Mouse (Mus musculus): ENCODE results near the gene Vmn1r207-ps. TPM values are rescaled to one million over a fixed set of nuclear protein-coding genes. Genes with fewer than 3 reads are reported as not detected.
A peak's percentile ranks its signal among the peaks of the same experiment; 100 is the strongest.
"Not testable (repeated sequence)": the region's sequence is repeated elsewhere in the genome, so short reads cannot be mapped to it uniquely, and the experiment has no call there.

Vmn1r207-ps gene
- polyA plus RNA-seq (2014; fragmentation: Nextera tagmentation; extraction: Ambion mirVana) = not detected in 2 replicates

DNA sequence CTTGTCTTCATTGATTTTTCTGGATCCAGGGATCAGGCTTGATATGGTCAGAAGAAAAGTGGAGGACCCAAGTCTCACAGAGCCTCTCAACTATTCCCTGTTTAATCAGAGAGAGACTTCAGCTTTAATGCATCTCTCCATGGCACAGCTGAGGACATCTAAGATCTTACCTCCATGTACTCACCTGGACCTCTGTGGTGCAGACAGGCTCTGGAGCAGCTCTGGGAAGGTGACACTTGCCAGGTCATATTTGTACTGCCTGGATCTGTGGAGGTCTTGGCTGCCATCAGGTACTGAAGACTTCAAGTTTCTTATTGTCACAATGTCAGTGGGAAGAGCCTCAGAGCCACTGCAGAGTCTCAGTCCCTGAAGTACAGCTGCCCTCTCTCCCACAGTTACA is at the start of gene Vmn1r207-ps:
Gene Vmn1r207-ps, minus strand, starts transcription at position 101 of the 400 bp plus-strand sequence.
- H3K36me3 ChIP-seq (replicated peaks; ENCODE audit: control insufficient read depth, insufficient read depth, low read depth, low read length); H3K9me3 ChIP-seq (replicated peaks; ENCODE audit: control insufficient read depth, low read length); DNase-seq (ENCODE audit: low spot score); ATAC-seq (replicated peaks; ENCODE audit: insufficient number of reproducible peaks, low FRiP score, low TSS enrichment, low read depth); H3K9ac ChIP-seq (replicated peaks; ENCODE audit: low read length); H3K27ac ChIP-seq (replicated peaks; ENCODE audit: low read depth, low read length); H3K4me1 ChIP-seq (ENCODE audit: control insufficient read depth, insufficient read depth, low read length); H3K27me3 ChIP-seq (ENCODE audit: control insufficient read depth, insufficient read depth, low read length); H3K4me3 ChIP-seq (ENCODE audit: low read depth, low read length); H3K4me2 ChIP-seq (ENCODE audit: low read depth, low read length): not testable (repeated sequence)

DNA sequence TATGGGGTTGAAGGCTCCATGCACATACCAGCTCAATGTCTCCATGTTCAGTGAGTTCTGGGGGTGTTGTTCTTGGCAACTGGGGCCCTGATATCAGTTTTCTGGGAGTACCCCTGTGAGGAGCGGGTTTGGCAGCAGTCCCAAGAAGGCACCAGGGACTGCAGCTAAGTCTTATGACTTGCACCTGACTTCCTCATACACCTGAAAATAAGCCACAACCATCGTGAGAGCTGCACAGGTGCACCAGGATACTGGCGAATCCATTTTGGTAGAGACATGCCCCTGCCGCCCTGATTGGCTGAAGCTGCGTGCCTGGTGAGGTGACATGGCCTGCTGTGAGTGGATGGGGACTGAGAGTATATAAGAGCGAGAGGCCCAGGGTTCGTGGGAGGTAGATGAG is 47.9 kb upstream of the Vmn1r207-ps start, which contains the start of gene Vmn1r208:
Gene Vmn1r208, minus strand, starts transcription at position 101 of the 400 bp plus-strand sequence.
- H3K9me3 ChIP-seq (replicated peaks; ENCODE audit: control insufficient read depth, low read length); H3K4me1 ChIP-seq (ENCODE audit: control insufficient read depth, insufficient read depth, low read length); H3K36me3 ChIP-seq (replicated peaks; ENCODE audit: control insufficient read depth, insufficient read depth, low read depth, low read length); ATAC-seq (replicated peaks; ENCODE audit: insufficient number of reproducible peaks, low FRiP score, low TSS enrichment, low read depth); H3K9ac ChIP-seq (replicated peaks; ENCODE audit: low read length); H3K4me3 ChIP-seq (ENCODE audit: low read depth, low read length); H3K27me3 ChIP-seq (ENCODE audit: control insufficient read depth, insufficient read depth, low read length); H3K27ac ChIP-seq (replicated peaks; ENCODE audit: low read depth, low read length); DNase-seq (ENCODE audit: low spot score); H3K4me2 ChIP-seq (ENCODE audit: low read depth, low read length): not testable (repeated sequence)
- no CpG with 5 or more reads among the region's 7 CpGs for WGBS

- not testable (repeated sequence) for ATAC-seq (replicated peaks; ENCODE audit: insufficient number of reproducible peaks, low FRiP score, low TSS enrichment, low read depth); H3K9me3 ChIP-seq (replicated peaks; ENCODE audit: control insufficient read depth, low read length); DNase-seq (ENCODE audit: low spot score); H3K36me3 ChIP-seq (replicated peaks; ENCODE audit: control insufficient read depth, insufficient read depth, low read depth, low read length); H3K9ac ChIP-seq (replicated peaks; ENCODE audit: low read length); H3K4me3 ChIP-seq (ENCODE audit: low read depth, low read length); H3K4me1 ChIP-seq (ENCODE audit: control insufficient read depth, insufficient read depth, low read length); H3K27ac ChIP-seq (replicated peaks; ENCODE audit: low read depth, low read length); H3K27me3 ChIP-seq (ENCODE audit: control insufficient read depth, insufficient read depth, low read length); H3K4me2 ChIP-seq (ENCODE audit: low read depth, low read length)
- 57% methylated on average over 1 of the region's 2 CpGs for WGBS
Observed at GRCm38 (mm10) chr13:22771592-22771991, 42.2 kb upstream of the Vmn1r207-ps start.

- Histone ChIP-seq H3K9ac (replicated peaks; ENCODE audit: low read length) (no peak overlapping the region), H3K9me3 (replicated peaks; ENCODE audit: control insufficient read depth, low read length) (no peaks in the 10 kb centered on the region), H3K4me2 (ENCODE audit: low read depth, low read length) (no peak overlapping the region), H3K4me3 (ENCODE audit: low read depth, low read length) (no peak overlapping the region), H3K36me3 (replicated peaks; ENCODE audit: control insufficient read depth, insufficient read depth, low read depth, low read length) (no peaks in the 10 kb centered on the region), H3K27ac (replicated peaks; ENCODE audit: low read depth, low read length) (no peak overlapping the region), H3K27me3 (ENCODE audit: control insufficient read depth, insufficient read depth, low read length) (no peaks in the 10 kb centered on the region), H3K4me1 (ENCODE audit: control insufficient read depth, insufficient read depth, low read length) (no peaks in the 10 kb centered on the region)
- ATAC-seq (replicated peaks; ENCODE audit: insufficient number of reproducible peaks, low FRiP score, low TSS enrichment, low read depth) (no peak), DNase-seq (ENCODE audit: low spot score) (peak; percentile 7)
Observed at GRCm38 (mm10) chr13:22747524-22747923, 18.1 kb upstream of the Vmn1r207-ps start.

DNA sequence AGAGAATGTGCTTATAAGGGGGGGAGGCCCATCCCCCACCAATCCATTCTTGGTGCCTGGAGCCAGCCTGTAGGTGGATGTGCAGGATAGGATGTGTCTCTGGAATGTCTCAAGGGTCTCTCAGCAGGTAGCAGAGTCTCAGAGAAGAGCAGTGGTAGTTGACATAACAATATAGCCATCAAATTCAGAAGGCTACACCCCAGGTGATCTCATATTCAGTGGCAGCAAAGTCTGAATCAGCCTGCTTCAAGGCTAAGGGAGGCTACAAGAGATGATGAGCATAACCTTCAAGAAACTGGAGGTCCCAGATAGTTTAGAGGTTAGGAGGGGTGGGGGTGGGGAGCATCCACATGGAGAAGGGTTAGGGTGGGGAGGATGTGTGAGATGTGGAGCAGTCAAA is 22.5 kb downstream of the Vmn1r207-ps start:
- not testable (repeated sequence) for H3K4me1 ChIP-seq (ENCODE audit: control insufficient read depth, insufficient read depth, low read length); H3K4me2 ChIP-seq (ENCODE audit: low read depth, low read length); H3K9ac ChIP-seq (replicated peaks; ENCODE audit: low read length); H3K27ac ChIP-seq (replicated peaks; ENCODE audit: low read depth, low read length); H3K27me3 ChIP-seq (ENCODE audit: control insufficient read depth, insufficient read depth, low read length); H3K4me3 ChIP-seq (ENCODE audit: low read depth, low read length); H3K36me3 ChIP-seq (replicated peaks; ENCODE audit: control insufficient read depth, insufficient read depth, low read depth, low read length); H3K9me3 ChIP-seq (replicated peaks; ENCODE audit: control insufficient read depth, low read length); DNase-seq (ENCODE audit: low spot score); ATAC-seq (replicated peaks; ENCODE audit: insufficient number of reproducible peaks, low FRiP score, low TSS enrichment, low read depth)

DNA sequence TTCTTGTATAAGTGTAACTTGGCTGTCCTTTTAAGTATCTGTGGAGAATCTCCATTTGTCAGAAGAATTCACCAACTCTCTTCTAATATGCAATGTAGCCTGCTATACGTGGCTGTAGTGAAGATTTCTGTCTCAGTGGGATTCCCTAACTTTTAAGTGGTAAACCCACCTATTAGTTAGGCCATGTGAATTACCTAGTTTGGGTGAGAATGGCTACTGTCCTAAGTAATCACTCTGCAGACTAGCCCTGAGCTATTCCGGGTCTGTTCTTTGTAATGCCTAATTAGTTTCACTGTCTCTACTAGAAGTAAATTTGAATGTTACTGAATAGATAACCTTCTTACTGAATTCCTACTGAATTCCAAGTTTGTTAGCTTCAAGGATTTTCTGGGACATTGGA is 26.5 kb downstream of the Vmn1r207-ps start:
- H3K9ac ChIP-seq (replicated peaks; ENCODE audit: low read length); H3K27ac ChIP-seq (replicated peaks; ENCODE audit: low read depth, low read length); H3K4me2 ChIP-seq (ENCODE audit: low read depth, low read length); H3K36me3 ChIP-seq (replicated peaks; ENCODE audit: control insufficient read depth, insufficient read depth, low read depth, low read length); H3K27me3 ChIP-seq (ENCODE audit: control insufficient read depth, insufficient read depth, low read length); H3K9me3 ChIP-seq (replicated peaks; ENCODE audit: control insufficient read depth, low read length); ATAC-seq (replicated peaks; ENCODE audit: insufficient number of reproducible peaks, low FRiP score, low TSS enrichment, low read depth); DNase-seq (ENCODE audit: low spot score); H3K4me1 ChIP-seq (ENCODE audit: control insufficient read depth, insufficient read depth, low read length); H3K4me3 ChIP-seq (ENCODE audit: low read depth, low read length): not testable (repeated sequence)
- 33% methylated on average over 2 of the region's 2 CpGs for WGBS

Other genes with a start within 250 kb of the Vmn1r207-ps start
- not detected in 2 replicates for gene Vmn1r202, start 224.2 kb downstream of the Vmn1r207-ps start, polyA plus RNA-seq (2014; fragmentation: Nextera tagmentation; extraction: Ambion mirVana)
- gene Vmn1r203, start 211.5 kb downstream of the Vmn1r207-ps start, polyA plus RNA-seq (2014; fragmentation: Nextera tagmentation; extraction: Ambion mirVana) = not detected in 2 replicates
- not detected in 2 replicates for gene Vmn1r204, start 176.4 kb downstream of the Vmn1r207-ps start, polyA plus RNA-seq (2014; fragmentation: Nextera tagmentation; extraction: Ambion mirVana)
- not detected in 2 replicates for gene Vmn1r205, start 136.6 kb downstream of the Vmn1r207-ps start, polyA plus RNA-seq (2014; fragmentation: Nextera tagmentation; extraction: Ambion mirVana)
- gene Vmn1r206, start 105.4 kb downstream of the Vmn1r207-ps start, polyA plus RNA-seq (2014; fragmentation: Nextera tagmentation; extraction: Ambion mirVana) = not detected in 2 replicates
- gene Vmn1r208, start 47.8 kb upstream of the Vmn1r207-ps start, polyA plus RNA-seq (2014; fragmentation: Nextera tagmentation; extraction: Ambion mirVana) = not detected in 2 replicates
- not detected in 2 replicates for gene Vmn1r209, start 80.1 kb upstream of the Vmn1r207-ps start, polyA plus RNA-seq (2014; fragmentation: Nextera tagmentation; extraction: Ambion mirVana)
- gene Vmn1r210, start 101.7 kb upstream of the Vmn1r207-ps start, polyA plus RNA-seq (2014; fragmentation: Nextera tagmentation; extraction: Ambion mirVana) = not detected in 2 replicates
- gene Vmn1r211, start 127.9 kb upstream of the Vmn1r207-ps start, polyA plus RNA-seq (2014; fragmentation: Nextera tagmentation; extraction: Ambion mirVana) = not detected in 2 replicates
- not detected in 2 replicates for gene Vmn1r212, start 154.6 kb upstream of the Vmn1r207-ps start, polyA plus RNA-seq (2014; fragmentation: Nextera tagmentation; extraction: Ambion mirVana)

Data from embryonic facial prominence, embryonic 11.5 days (tissue).